Mouse (Mus musculus): ENCODE measurements at regions not wholly inside any gene's neighbourhood (a gene's known extent, or its start where the extent isn't known, plus 50 kb on each side); places are given as distances from the start of the nearest gene placed in this dataset.
A peak's percentile ranks its signal among the peaks of the same experiment; 100 is the strongest.

DNA sequence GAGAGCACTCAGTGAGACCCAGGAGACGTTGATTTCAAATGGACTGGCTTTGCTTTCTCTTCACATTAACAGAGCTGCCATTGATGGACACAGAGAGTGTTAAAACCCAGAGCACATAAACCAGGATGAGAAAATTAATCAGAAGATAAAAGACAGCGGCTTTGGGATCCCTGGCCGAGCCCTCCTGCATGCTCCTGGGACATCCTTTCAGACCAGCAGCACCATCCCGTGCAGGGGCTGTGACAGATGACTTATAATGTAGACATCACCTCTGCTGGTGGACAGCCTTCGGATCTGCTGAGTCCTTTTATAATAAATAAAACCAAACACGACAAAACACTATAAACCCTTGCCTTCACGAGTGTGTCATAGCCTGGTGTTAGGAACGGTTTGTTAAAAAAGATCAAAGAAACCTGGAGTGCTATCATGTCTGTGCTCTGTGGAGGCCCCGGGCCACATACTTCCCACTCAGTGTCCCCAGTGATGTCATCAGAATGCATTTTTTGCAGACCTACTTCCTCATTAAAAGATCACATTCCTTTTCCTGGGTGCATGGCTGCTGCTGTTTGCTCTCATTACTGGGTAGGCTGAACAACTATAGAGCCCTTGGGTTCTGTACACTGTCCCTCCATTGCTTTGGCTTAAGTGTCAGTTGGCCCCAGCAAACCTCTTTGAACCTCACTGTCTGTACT, 130.2 kb upstream of the Serp2 start:
- WGBS, result 31% methylated on average over 9 of the region's 9 CpGs
- Histone ChIP-seq H3K4me3 (replicated peaks) (no peak overlapping the region), H3K27me3 (replicated peaks) (no peaks in the 10 kb centered on the region), H3K36me3 (no peaks in the 10 kb centered on the region), H3K9me3 (no peaks in the 10 kb centered on the region), H3K4me1 (replicated peaks) (peaks cover 28% of the 10 kb centered on the region), H3K9ac (no peak overlapping the region), H3K27ac (no peak overlapping the region), H3K4me2 (replicated peaks) (no peak overlapping the region)
- ATAC-seq, result peak; percentile 50

DNA sequence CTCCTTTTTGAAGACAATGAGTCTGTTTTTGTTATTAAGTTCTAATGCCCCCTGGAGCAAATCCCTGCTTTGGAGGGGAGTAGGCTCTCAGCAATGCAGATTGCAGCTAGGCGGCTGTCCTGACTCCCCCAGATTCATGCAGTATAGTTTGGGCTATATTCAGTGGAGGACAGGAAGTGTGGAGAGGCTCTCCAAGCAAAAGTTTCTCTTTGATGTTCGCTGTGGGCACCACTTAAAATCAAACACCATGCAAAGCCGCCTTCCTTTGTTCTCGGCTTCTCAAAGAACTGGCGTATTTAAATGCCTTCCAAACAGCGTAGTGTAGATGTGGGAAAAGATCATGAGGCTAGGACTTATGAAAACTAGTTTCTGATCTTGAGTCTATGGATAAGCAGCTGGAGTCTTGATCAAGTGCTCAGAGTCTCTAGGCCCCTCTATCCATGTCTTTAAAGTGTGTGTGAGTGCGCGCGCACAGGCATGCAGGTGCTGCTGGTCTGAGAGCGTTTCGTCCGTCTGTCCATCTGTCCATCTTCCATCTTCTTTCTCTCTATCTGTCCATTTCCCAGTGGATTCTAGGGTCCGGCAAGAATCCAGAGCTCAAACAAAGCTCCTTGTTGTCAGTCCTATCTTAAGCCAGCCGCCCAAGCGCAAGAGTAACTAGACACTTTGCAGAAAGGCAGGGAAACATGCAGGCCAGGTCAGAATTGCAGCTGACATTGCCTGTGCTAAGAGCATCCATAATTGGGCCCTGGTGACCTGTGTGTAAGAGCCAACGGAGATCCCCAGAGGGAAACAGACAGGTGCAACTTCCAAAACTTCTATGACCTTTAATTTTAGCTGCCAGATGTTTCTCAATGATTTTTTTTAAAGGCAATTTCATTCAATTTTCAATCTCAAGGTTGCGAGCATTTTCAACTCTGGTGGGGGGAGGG, 129.4 kb upstream of the Serp2 start:
- 78% methylated on average over 17 of the region's 17 CpGs for WGBS
- H3K27ac ChIP-seq, result no peak overlapping the region
- no peaks in the 10 kb centered on the region for H3K9me3 ChIP-seq
- no peak for ATAC-seq
- no peak overlapping the region for H3K4me3 ChIP-seq (replicated peaks)
- H3K27me3 ChIP-seq (replicated peaks), result no peaks in the 10 kb centered on the region
- no peaks in the 10 kb centered on the region for H3K36me3 ChIP-seq
- no peak overlapping the region for H3K4me2 ChIP-seq (replicated peaks)
- peaks cover 33% of the 10 kb centered on the region for H3K4me1 ChIP-seq (replicated peaks)
- no peak overlapping the region for H3K9ac ChIP-seq

GRCm38 (mm10) chr14:76684327-76684726, 127.6 kb upstream of the Serp2 start:
- no peak overlapping the region for H3K9ac ChIP-seq
- H3K27ac ChIP-seq, result no peak overlapping the region
- H3K27me3 ChIP-seq (replicated peaks), result no peaks in the 10 kb centered on the region
- no peaks in the 10 kb centered on the region for H3K36me3 ChIP-seq
- H3K9me3 ChIP-seq, result no peaks in the 10 kb centered on the region
- peaks cover 37% of the 10 kb centered on the region for H3K4me1 ChIP-seq (replicated peaks)
- ATAC-seq, result no peak
- H3K4me2 ChIP-seq (replicated peaks), result no peak overlapping the region
- H3K4me3 ChIP-seq (replicated peaks), result no peak overlapping the region
- 34% methylated on average over 2 of the region's 2 CpGs for whole genome bisulfite sequencing

DNA sequence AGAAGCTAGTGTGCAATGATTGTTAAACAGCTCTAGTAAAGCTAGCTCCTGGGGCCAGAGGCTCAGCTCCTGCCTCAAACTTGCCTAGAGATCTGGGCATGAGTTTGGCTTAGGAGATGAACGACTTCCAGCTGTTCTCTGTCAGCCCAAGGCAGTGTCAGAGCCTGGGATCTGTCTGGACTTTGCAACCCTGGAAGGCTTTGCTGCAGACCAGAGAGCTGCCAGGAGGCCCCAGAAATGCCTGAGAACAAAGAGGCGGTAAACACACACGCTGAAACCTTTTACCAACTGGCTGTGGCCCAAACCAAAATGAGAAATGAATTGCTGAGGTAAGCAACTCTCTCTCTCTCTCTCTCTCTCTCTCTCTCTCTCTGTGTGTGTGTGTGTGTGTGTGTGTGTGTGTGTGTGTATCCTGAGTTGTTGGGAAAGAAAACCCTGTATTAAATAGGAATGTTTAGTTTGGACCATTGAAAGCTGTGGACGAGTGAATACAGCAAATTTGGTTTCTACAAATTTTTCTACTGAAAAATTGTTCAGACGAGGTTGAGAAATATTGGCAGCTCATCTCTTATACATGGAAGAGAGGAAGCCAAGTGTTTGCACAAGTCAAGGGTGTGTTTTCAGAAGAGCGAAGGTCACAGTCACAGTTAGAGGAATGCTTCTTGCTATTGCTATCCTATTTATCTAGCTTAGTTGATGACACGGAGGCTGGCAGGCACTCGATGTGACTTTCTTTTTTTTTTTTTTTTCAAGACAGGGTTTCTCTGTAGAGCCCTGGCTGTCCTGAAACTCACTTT, 125.1 kb upstream of the Serp2 start:
- Histone ChIP-seq H3K9me3 (no peaks in the 10 kb centered on the region), H3K27me3 (replicated peaks) (no peaks in the 10 kb centered on the region), H3K36me3 (no peaks in the 10 kb centered on the region), H3K27ac (peak overlapping the region; percentile 79), H3K9ac (no peak overlapping the region), H3K4me1 (replicated peaks) (peaks cover 27% of the 10 kb centered on the region), H3K4me2 (replicated peaks) (0 out of 2 replicates have a peak overlapping the region, but pooled peaks have one; percentile 0), H3K4me3 (replicated peaks) (no peak overlapping the region)
- peak; percentile 92 for ATAC-seq
- 12% methylated on average over 8 of the region's 8 CpGs for WGBS

- WGBS, result 66% methylated on average over 5 of the region's 5 CpGs
- no peak for ATAC-seq
- H3K9me3 ChIP-seq, result no peaks in the 10 kb centered on the region
Observed at GRCm38 (mm10) chr14:76678512-76679134, 121.9 kb upstream of the Serp2 start.

GRCm38 (mm10) chr14:76674949-76675348, 118.3 kb upstream of the Serp2 start:
- Histone ChIP-seq H3K9me3 (no peaks in the 10 kb centered on the region), H3K9ac (no peak overlapping the region), H3K4me1 (replicated peaks) (peaks cover 16% of the 10 kb centered on the region; the same call in 1 of the 2 replicates), H3K4me3 (replicated peaks) (no peak overlapping the region), H3K27me3 (replicated peaks) (no peaks in the 10 kb centered on the region), H3K36me3 (no peaks in the 10 kb centered on the region), H3K27ac (no peak overlapping the region), H3K4me2 (replicated peaks) (no peak overlapping the region)
- WGBS, result 54% methylated on average over 8 of the region's 8 CpGs
- no peak for ATAC-seq

More at GRCm38 (mm10) chr14:76678512-76679134, 121.9 kb upstream of the Serp2 start:
- Histone ChIP-seq H3K27me3 (replicated peaks) (no peaks in the 10 kb centered on the region), H3K4me1 (replicated peaks) (peaks cover 28% of the 10 kb centered on the region), H3K4me3 (replicated peaks) (no peak overlapping the region), H3K27ac (no peak overlapping the region), H3K9ac (no peak overlapping the region), H3K4me2 (replicated peaks) (no peak overlapping the region), H3K36me3 (no peaks in the 10 kb centered on the region)

- peaks cover 15% of the 10 kb centered on the region; the same call in 1 of the 2 replicates for H3K4me1 ChIP-seq (replicated peaks)
- H3K27me3 ChIP-seq (replicated peaks), result no peaks in the 10 kb centered on the region
- H3K4me2 ChIP-seq (replicated peaks), result no peak overlapping the region
- H3K27ac ChIP-seq, result no peak overlapping the region
- H3K4me3 ChIP-seq (replicated peaks), result no peak overlapping the region
- H3K36me3 ChIP-seq, result no peaks in the 10 kb centered on the region
- H3K9ac ChIP-seq, result no peak overlapping the region
- 0 out of 2 replicates have a peak, but pooled peaks have one; percentile 13 for ATAC-seq
- no peaks in the 10 kb centered on the region for H3K9me3 ChIP-seq
- WGBS, result 55% methylated on average over 11 of the region's 11 CpGs
Observed at GRCm38 (mm10) chr14:76673671-76674331, 117.1 kb upstream of the Serp2 start.

DNA sequence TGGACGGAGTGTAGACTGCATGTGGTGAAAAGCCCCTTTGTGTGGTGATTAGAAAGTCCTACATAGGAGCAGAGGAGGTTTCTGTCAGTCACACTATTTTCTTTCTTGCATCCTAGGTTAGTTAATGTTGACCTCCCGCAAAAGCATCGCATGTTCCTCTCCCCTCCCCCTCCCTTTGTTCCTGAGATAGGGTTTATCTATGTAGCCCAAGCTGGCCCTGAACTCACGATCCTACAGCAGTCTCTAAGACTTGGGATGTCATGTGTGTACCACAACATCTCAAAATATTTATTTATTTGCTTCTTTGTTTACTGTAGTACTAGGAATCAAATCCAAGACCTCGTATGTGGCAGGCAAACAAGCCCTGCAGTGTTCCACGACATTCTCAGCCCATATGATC, 116.2 kb upstream of the Serp2 start:
- 64% methylated on average over 6 of the region's 6 CpGs for WGBS
- Histone ChIP-seq H3K27ac (no peak overlapping the region), H3K27me3 (replicated peaks) (no peaks in the 10 kb centered on the region), H3K9me3 (no peaks in the 10 kb centered on the region), H3K9ac (no peak overlapping the region), H3K4me2 (replicated peaks) (no peak overlapping the region), H3K36me3 (no peaks in the 10 kb centered on the region), H3K4me1 (replicated peaks) (peaks cover 13% of the 10 kb centered on the region; the same call in 1 of the 2 replicates), H3K4me3 (replicated peaks) (no peak overlapping the region)
- no peak for ATAC-seq

GRCm38 (mm10) chr14:76672442-76672841, 115.8 kb upstream of the Serp2 start:
- Histone ChIP-seq H3K27ac (no peak overlapping the region), H3K4me2 (replicated peaks) (no peak overlapping the region), H3K36me3 (no peaks in the 10 kb centered on the region), H3K9ac (no peak overlapping the region), H3K4me1 (replicated peaks) (peaks cover 13% of the 10 kb centered on the region; the same call in 1 of the 2 replicates), H3K27me3 (replicated peaks) (no peaks in the 10 kb centered on the region), H3K4me3 (replicated peaks) (no peak overlapping the region), H3K9me3 (no peaks in the 10 kb centered on the region)
- WGBS, result 78% methylated on average over 2 of the region's 2 CpGs
- ATAC-seq, result no peak

DNA sequence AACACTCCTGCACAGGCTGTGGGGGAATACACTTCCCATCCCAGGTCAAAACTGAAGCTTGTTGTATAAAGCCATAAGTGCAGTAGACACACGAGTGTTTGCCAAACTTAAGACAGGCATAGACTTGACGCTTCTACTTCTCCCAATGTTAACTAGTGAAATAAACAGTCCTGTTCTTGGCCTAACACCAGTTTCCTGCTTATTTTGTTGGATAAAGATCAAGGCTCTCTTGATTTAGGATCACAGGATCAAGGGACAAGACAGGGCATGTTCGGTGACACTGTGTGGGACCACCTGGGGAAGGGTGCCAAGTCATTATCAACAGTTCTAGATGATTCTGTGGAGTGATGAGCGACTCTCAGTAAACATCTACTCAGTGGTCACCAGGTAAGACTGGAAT, 114.3 kb upstream of the Serp2 start:
- no peaks in the 10 kb centered on the region for H3K27me3 ChIP-seq (replicated peaks)
- ATAC-seq, result no peak
- WGBS, result 68% methylated on average over 4 of the region's 4 CpGs
- H3K27ac ChIP-seq, result no peak overlapping the region
- no peak overlapping the region for H3K4me3 ChIP-seq (replicated peaks)
- H3K9ac ChIP-seq, result no peak overlapping the region
- H3K9me3 ChIP-seq, result no peaks in the 10 kb centered on the region
- no peaks in the 10 kb centered on the region for H3K36me3 ChIP-seq
- no peak overlapping the region for H3K4me2 ChIP-seq (replicated peaks)
- H3K4me1 ChIP-seq (replicated peaks), result peaks cover 13% of the 10 kb centered on the region; the same call in 1 of the 2 replicates

GRCm38 (mm10) chr14:76665754-76666371, 109.2 kb upstream of the Serp2 start:
- Histone ChIP-seq H3K27ac (no peak overlapping the region), H3K36me3 (no peaks in the 10 kb centered on the region)

More at GRCm38 (mm10) chr14:76665754-76666371, 109.2 kb upstream of the Serp2 start:
- Histone ChIP-seq H3K9ac (no peak overlapping the region), H3K4me2 (replicated peaks) (no peak overlapping the region), H3K4me3 (replicated peaks) (no peak overlapping the region), H3K27me3 (replicated peaks) (no peaks in the 10 kb centered on the region), H3K9me3 (no peaks in the 10 kb centered on the region), H3K4me1 (replicated peaks) (peaks cover 8% of the 10 kb centered on the region)
- 70% methylated on average over 12 of the region's 12 CpGs for WGBS
- no peak for ATAC-seq

Measured in intestine, embryonic 15.5 days (tissue).